Mouse (Mus musculus) limb, embryonic 11.5 days (tissue): ENCODE data around the gene Dop1b. TPM values are rescaled to one million over a fixed set of nuclear protein-coding genes. Genes with fewer than 3 reads are reported as not detected.
"Not testable (repeated sequence)": the region's sequence is repeated elsewhere in the genome, so short reads cannot be mapped to it uniquely, and the experiment has no call there.

Source experiments
- ATAC-seq: fragments of 200-750 bp; cut with Nextera tagmentation; 2 replicates; pipeline ENCODE4 v1.8.0; 2017; ENCODE audit warnings: low read depth; ENCODE audit not compliant: insufficient number of reproducible peaks, low FRiP score, low TSS enrichment
- DNase-seq: peaks from one replicate; pipeline ENCODE4 v3.0.0-alpha.2; 2015; ENCODE audit warnings: low spot score
- H3K27ac ChIP-seq: fragments of 300-500 bp; sonication (generic); replicated peaks from 2 replicates; pipeline ENCODE4 v1.5.1; 2014; ENCODE audit warnings: low read depth, mild to moderate bottlenecking, low read length
- H3K27me3 ChIP-seq: fragments of 300-500 bp; sonication (generic); 2 replicates; pipeline ENCODE4 v1.6.1; 2014; ENCODE audit warnings: mild to moderate bottlenecking, low read length, mixed read lengths; ENCODE audit not compliant: control insufficient read depth, insufficient read depth
- H3K36me3 ChIP-seq: fragments of 300-500 bp; sonication (generic); 2 replicates; pipeline ENCODE4 v1.6.1; 2014; ENCODE audit warnings: mild to moderate bottlenecking, low read length, moderate library complexity, mixed read lengths; ENCODE audit not compliant: control insufficient read depth, insufficient read depth
- H3K4me1 ChIP-seq: fragments of 300-500 bp; sonication (generic); 2 replicates; pipeline ENCODE4 v1.6.1; 2014; ENCODE audit warnings: low read length, mixed read lengths; ENCODE audit not compliant: control insufficient read depth, insufficient read depth
- H3K4me2 ChIP-seq: fragments of 300-500 bp; sonication (generic); 2 replicates; pipeline ENCODE4 v1.6.1; 2014; ENCODE audit warnings: low read depth, mild to moderate bottlenecking, moderate library complexity; ENCODE audit not compliant: severe bottlenecking
- H3K4me3 ChIP-seq: fragments of 300-500 bp; sonication (generic); 2 replicates; pipeline ENCODE4 v1.5.1; 2014; ENCODE audit warnings: low read depth, low read length
- H3K9ac ChIP-seq: fragments of 300-500 bp; sonication (generic); 2 replicates; pipeline ENCODE4 v1.6.1; 2014; ENCODE audit warnings: mild to moderate bottlenecking, low read length
- H3K9me3 ChIP-seq: fragments of 300-500 bp; sonication (generic); 2 replicates; pipeline ENCODE4 v1.6.1; 2016; ENCODE audit warnings: low read length; ENCODE audit not compliant: control insufficient read depth
- WGBS: fragments of 180-500 bp; shearing (Covaris S2); extraction: QIAGEN DNeasy Blood & Tissue Kit; methylation state at CpG from one replicate; pipeline ENCODE4 v1.1.7; 2014; 5-methylcytosine and 5-hydroxymethylcytosine counted together
- polyA plus RNA-seq: library from polyadenylated mRNA; unstranded; fragments of >200 nt; fragmentation: Nextera tagmentation; extraction: Ambion mirVana; gene quantifications from 2 replicates; pipeline ENCODE4 v1.2.1, GENCODE M21; 2014

Dop1b gene
- polyA plus RNA-seq, 1 experiment from 2014 or later, result 7.2 TPM

DNA sequence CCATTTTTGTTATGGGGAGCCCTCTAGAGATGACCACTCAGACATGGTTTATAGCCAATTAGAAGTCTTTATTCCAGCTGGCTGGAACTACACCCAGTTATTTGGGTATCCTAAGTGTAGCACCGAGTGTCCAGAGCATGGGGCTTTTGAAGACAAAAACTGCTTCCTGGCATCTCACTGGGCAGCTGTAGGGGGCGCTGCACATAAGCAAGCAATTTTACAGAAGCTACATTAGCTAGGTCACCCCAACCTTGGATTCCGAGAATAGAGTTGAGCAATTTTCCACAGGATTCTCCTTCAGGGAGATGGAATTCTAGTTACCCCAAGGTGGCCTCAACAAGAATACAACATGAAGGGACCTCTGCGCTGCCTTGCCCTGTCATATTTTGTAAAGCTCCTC, 113.1 kb downstream of the Dop1b start:
- Histone ChIP-seq H3K4me1 (no peaks in the 10 kb centered on the region), H3K4me3 (no peak overlapping the region), H3K27ac (no peak overlapping the region), H3K9ac (no peak overlapping the region), H3K9me3 (no peaks in the 10 kb centered on the region; the same call in 1 of the 2 replicates), H3K36me3 (no peaks in the 10 kb centered on the region), H3K4me2 (no peak overlapping the region), H3K27me3 (no peaks in the 10 kb centered on the region)
- ATAC-seq, result no peak
- DNase-seq, result no peak
- WGBS, result 87% methylated on average over 4 of the region's 4 CpGs

DNA sequence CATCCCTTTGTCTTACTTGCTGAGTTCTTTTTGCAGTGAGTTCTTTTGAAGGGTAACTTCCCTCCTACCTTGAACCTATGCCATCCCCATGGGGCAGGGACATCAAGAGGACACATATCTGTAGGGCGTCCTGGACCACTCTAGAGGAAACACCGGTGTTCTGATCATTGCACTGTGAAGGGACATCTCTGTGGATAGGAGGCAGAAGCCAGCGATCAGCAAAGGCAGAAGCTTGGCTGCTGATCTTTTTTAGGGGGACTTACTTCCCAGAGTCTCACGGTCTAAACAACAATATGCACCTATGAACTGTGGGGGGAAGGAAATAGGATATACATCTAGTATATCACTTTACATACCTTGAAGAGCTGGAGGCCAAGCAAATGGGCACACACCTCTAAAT, 113.8 kb downstream of the Dop1b start:
- no peak overlapping the region for H3K4me3 ChIP-seq
- WGBS, result 90% methylated on average over 4 of the region's 4 CpGs
- DNase-seq (no peak), ATAC-seq (no peak)
- H3K9ac ChIP-seq, result no peak overlapping the region
- no peak overlapping the region for H3K4me2 ChIP-seq
- no peaks in the 10 kb centered on the region for H3K4me1 ChIP-seq
- H3K27me3 ChIP-seq, result no peaks in the 10 kb centered on the region
- H3K9me3 ChIP-seq, result no peaks in the 10 kb centered on the region; the same call in 1 of the 2 replicates
- H3K36me3 ChIP-seq, result no peaks in the 10 kb centered on the region
- H3K27ac ChIP-seq, result no peak overlapping the region

DNA sequence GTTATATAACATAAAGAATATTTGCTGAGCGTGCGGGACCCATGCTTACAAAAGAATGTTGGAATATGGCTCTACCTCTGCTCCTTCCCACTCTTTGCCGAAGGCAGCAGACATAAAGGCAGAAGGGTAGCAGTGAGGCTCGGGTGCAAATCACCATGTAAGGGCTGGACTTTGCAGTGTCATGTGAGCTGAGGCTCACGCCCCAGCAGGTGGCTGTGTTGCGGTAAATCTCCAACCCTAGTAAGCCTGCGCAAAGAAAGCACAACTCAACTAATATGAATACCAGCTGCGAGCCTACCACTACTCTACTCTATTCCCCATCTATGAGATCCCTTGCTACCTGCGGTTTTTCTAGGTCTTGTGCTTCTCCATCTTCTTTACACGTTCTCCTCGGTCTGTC, 114.3 kb downstream of the Dop1b start:
- Histone ChIP-seq H3K27ac (no peak overlapping the region), H3K4me3 (no peak overlapping the region), H3K9ac (no peak overlapping the region), H3K36me3 (no peaks in the 10 kb centered on the region), H3K9me3 (no peaks in the 10 kb centered on the region; the same call in 1 of the 2 replicates), H3K4me1 (no peaks in the 10 kb centered on the region), H3K27me3 (no peaks in the 10 kb centered on the region), H3K4me2 (no peak overlapping the region)
- WGBS, result 63% methylated on average over 11 of the region's 11 CpGs
- ATAC-seq (no peak), DNase-seq (no peak)

DNA sequence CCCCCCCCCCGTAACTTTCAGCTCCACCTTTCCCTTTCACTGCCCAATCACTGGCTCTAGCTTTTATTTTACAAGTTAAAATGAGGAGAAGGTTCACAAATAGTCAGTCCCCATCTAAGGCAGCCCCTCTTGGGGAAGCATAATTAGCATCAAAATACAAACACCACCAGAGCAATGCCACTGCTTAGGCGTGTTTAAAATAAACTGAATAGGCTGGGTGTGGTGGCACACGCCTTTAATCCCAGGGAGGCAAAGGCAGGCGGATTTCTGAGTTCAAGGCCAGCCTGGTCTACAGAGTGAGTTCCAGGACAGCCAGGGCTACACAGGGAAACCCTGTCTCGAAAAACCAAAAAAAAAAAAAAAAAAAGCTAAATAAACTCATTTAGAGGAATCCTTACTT, 114.8 kb downstream of the Dop1b start:
- not testable (repeated sequence) for H3K4me1 ChIP-seq, H3K9me3 ChIP-seq, H3K4me2 ChIP-seq, H3K9ac ChIP-seq, ATAC-seq, H3K4me3 ChIP-seq, DNase-seq, H3K27ac ChIP-seq, H3K36me3 ChIP-seq, H3K27me3 ChIP-seq
- WGBS, result 49% methylated on average over 5 of the region's 5 CpGs

DNA sequence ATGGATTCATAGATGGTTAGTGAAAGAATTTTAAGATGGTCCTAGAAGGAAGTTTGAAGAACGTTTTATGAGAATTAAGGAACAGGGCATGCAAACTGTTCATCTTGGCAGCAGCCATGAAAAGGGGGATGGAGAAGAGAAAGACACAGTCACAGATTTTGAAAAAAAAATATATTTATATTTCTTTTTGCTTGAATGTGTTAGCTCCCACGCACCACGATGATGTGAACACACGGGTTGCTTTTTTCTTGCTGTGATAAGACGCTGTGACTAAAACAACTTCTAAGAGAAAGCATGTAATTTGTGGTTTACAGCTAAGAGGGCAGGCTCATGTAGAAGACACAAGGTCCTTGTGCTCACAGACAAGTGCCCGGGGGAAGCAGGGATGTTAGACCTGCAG, 115.2 kb downstream of the Dop1b start:
- Histone ChIP-seq H3K9me3 (no peaks in the 10 kb centered on the region; the same call in 1 of the 2 replicates), H3K27ac (no peak overlapping the region), H3K4me2 (no peak overlapping the region), H3K36me3 (no peaks in the 10 kb centered on the region), H3K4me3 (no peak overlapping the region), H3K4me1 (no peaks in the 10 kb centered on the region), H3K9ac (no peak overlapping the region), H3K27me3 (no peaks in the 10 kb centered on the region)
- 84% methylated on average over 6 of the region's 6 CpGs for WGBS
- no peak for DNase-seq
- ATAC-seq, result no peak

DNA sequence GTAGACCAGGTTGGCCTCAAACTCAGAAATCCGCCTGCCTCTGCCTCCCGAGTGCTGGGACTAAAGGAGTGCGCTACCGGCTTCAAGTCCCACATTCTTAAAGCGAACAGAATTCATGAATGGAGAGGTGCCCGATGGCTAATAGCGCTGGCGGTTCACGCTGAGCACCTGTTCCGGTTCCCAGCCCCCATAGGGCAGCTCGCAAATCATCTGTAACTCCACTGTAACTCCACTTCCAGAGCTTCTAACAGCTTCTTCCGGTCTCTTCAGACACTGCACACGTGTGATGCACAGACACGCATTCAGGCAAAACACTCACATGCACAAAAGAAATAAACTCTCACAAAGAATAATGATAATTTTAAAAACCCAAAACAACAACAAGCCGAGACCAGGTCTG, 117.8 kb downstream of the Dop1b start:
- no peak overlapping the region for H3K27ac ChIP-seq
- H3K9ac ChIP-seq, result no peak overlapping the region
- 94% methylated on average over 15 of the region's 15 CpGs for WGBS
- no peak overlapping the region for H3K4me2 ChIP-seq
- no peaks in the 10 kb centered on the region for H3K36me3 ChIP-seq
- DNase-seq, result no peak
- no peak overlapping the region for H3K4me3 ChIP-seq
- ATAC-seq, result no peak
- H3K27me3 ChIP-seq, result no peaks in the 10 kb centered on the region
- H3K9me3 ChIP-seq, result no peaks in the 10 kb centered on the region; the same call in 1 of the 2 replicates
- no peaks in the 10 kb centered on the region for H3K4me1 ChIP-seq

DNA sequence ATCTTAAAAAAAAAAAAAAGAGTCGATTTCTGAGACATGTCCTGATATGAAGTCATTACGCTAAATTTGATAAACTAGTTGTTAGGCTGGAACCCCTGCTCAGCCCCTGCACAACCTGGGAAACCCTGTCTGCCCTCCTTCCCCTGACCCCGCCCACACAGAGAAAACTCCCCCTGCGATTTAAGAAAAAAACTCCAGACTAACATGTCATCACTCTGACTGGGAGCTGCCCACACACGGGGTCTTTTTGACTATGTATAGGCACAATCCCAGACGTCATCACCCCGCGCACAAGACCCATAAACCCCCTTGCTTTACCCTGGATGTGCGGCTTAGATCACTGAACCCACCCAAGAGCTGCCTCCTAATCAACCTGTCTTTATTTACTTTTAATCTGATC, 118.4 kb downstream of the Dop1b start:
- H3K9me3 ChIP-seq, result no peaks in the 10 kb centered on the region; the same call in 1 of the 2 replicates
- DNase-seq (no peak), ATAC-seq (no peak)
- H3K9ac ChIP-seq, result no peak overlapping the region
- 80% methylated on average over 9 of the region's 9 CpGs for WGBS
- H3K4me2 ChIP-seq, result no peak overlapping the region
- H3K4me1 ChIP-seq, result no peaks in the 10 kb centered on the region
- H3K27ac ChIP-seq, result no peak overlapping the region
- no peaks in the 10 kb centered on the region for H3K27me3 ChIP-seq
- no peak overlapping the region for H3K4me3 ChIP-seq
- H3K36me3 ChIP-seq, result no peaks in the 10 kb centered on the region

DNA sequence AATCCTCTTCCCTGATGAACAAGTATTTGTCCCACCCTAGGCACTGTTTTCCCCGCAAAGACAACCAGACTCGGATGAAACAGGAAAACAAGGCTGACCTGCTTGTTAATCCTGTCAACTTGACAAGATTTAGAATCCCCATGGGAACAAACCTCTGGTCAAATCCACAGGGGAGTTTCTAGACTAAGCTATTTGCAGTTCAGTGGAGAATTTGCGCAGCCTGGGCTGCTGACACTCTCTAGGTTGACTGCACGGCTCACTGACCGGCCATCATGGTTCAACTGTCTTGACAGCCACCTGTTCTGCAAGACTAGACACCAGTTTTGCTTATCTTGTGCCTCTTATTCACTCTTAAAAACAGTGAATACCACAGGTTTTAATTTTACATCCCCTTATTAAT, 119.2 kb downstream of the Dop1b start:
- no peaks in the 10 kb centered on the region for H3K27me3 ChIP-seq
- 70% methylated on average over 5 of the region's 5 CpGs for WGBS
- no peak for DNase-seq

DNA sequence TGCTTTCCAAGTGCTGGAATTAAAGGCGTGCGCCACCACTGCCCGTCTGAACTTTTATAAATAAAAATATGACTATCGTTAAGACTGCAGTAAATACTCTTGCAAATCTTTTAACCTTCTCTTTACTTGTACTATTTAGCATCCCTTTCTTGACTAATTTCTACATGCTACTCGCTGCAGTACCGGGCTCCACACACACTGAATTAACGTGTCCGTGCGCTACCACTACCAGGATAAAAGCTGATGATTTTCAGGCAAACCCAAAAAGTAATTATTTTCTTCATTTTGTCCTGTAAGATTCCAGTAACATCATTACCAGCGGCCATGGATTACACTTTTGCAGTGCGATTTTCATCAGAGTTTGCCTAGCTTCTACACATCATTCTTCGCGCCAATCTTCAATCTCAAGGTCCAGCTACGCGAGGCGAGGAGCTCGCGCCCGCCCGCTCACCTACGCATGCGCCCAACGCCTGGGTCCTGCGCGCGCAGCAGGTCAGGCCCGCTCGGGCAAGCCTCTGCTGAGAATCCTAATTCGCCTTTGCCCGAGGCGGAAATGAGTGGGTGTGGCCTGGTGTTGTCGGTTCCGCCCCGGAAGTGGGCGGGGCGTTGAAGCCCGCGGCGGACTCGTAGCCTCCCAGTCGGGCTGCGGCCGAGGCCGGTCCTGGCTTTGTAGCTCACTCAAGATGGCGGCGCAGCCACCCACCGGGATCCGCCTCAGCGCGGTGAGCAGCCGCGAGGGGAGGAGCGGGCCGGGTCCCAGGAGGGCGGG, 120.1 kb downstream of the Dop1b start, which contains the start of gene Morc3:
Morc3 (plus strand) TSS at position 495 of the 769 bp plus-strand sequence.
- Histone ChIP-seq H3K9me3 (no peaks in the 10 kb centered on the region), H3K4me1 (no peaks in the 10 kb centered on the region), H3K27ac (peak within 1 kb of the TSS; percentile 92), H3K9ac (peak within 1 kb of the TSS; percentile 94), H3K36me3 (no peaks in the 10 kb centered on the region), H3K4me3 (peak within 1 kb of the TSS; percentile 81), H3K27me3 (no peaks in the 10 kb centered on the region), H3K4me2 (peak within 1 kb of the TSS; percentile 77)
- 12% methylated on average over 54 of the region's 55 CpGs for WGBS
- DNase-seq (peak; percentile 100), ATAC-seq (peak; percentile 97)

More for the DNA sequence above, 119.2 kb downstream of the Dop1b start:
- ATAC-seq, result no peak
- H3K36me3 ChIP-seq, result no peaks in the 10 kb centered on the region
- H3K4me3 ChIP-seq, result no peak overlapping the region
- no peaks in the 10 kb centered on the region for H3K4me1 ChIP-seq
- H3K4me2 ChIP-seq, result no peak overlapping the region
- no peak overlapping the region for H3K9ac ChIP-seq
- H3K27ac ChIP-seq, result no peak overlapping the region
- no peaks in the 10 kb centered on the region for H3K9me3 ChIP-seq
